Mouse (Mus musculus) thymus, adult 2 months (tissue): Measurements from ENCODE around the gene Tfeb.

Source experiments
- CTCF ChIP-seq: fragments of 200-500 bp; IDR thresholded peaks from 2 replicates; pipeline ENCODE4 v1.5.1; 2012; ENCODE audit warnings: mild to moderate bottlenecking, control low read depth, low read length, moderate library complexity, borderline replicate concordance; ENCODE audit not compliant: control insufficient read depth, poor library complexity, insufficient read depth; ENCODE audit errors: extremely low read depth
- POLR2A ChIP-seq: fragments of 200-500 bp; IDR thresholded peaks from 2 replicates; pipeline ENCODE4 v1.6.1; 2012; ENCODE audit warnings: mild to moderate bottlenecking, low read length, control low read depth, moderate library complexity; ENCODE audit not compliant: control insufficient read depth, poor library complexity, insufficient read depth; ENCODE audit errors: extremely low read depth

GRCm38 (mm10) chr17:47795446-47795845 lies 58.6 kb downstream of the Tfeb start:
- TF ChIP-seq CTCF (peak; percentile 65; the same call in 1 of the 2 replicates), POLR2A (no peak)
